Mouse (Mus musculus): ENCODE data around the gene Dcp1a. TPM values are rescaled to one million over a fixed set of nuclear protein-coding genes. Genes with fewer than 3 reads are reported as not detected.

The Dcp1a gene
- polyA plus RNA-seq, 1 experiment: 18.7 TPM

- no peak overlapping the region for H3K27ac ChIP-seq (ENCODE audit: insufficient read depth, low read depth, low read length)
- TF ChIP-seq POLR2A (IDR thresholded peaks at IDR 0.05; ENCODE audit: borderline replicate concordance, low read depth, low read length) (no peak), CTCF (IDR thresholded peaks at IDR 0.05; ENCODE audit: low read depth, low read length) (no peak)
- no peak overlapping the region for H3K4me3 ChIP-seq (ENCODE audit: insufficient read depth, low read length)
- peaks cover 9% of the 10 kb centered on the region for H3K4me1 ChIP-seq (ENCODE audit: control insufficient read depth, insufficient read depth, low read length)
Measured at GRCm38 (mm10) chr14:30570303-30570702, 91.0 kb downstream of the Dcp1a start.

GRCm38 (mm10) chr14:30572253-30572652 is 92.9 kb downstream of the Dcp1a start:
- no peak overlapping the region for H3K27ac ChIP-seq (ENCODE audit: insufficient read depth, low read depth, low read length)
- H3K4me1 ChIP-seq (ENCODE audit: control insufficient read depth, insufficient read depth, low read length): peaks cover 9% of the 10 kb centered on the region
- no peak overlapping the region for H3K4me3 ChIP-seq (ENCODE audit: insufficient read depth, low read length)
- TF ChIP-seq CTCF (IDR thresholded peaks at IDR 0.05; ENCODE audit: low read depth, low read length): no peak
- TF ChIP-seq POLR2A (IDR thresholded peaks at IDR 0.05; ENCODE audit: borderline replicate concordance, low read depth, low read length): no peak

- TF ChIP-seq POLR2A (IDR thresholded peaks at IDR 0.05; ENCODE audit: borderline replicate concordance, low read depth, low read length) (no peak), CTCF (IDR thresholded peaks at IDR 0.05; ENCODE audit: low read depth, low read length) (no peak)
- H3K4me3 ChIP-seq (ENCODE audit: insufficient read depth, low read length): no peak overlapping the region
- no peak overlapping the region for H3K27ac ChIP-seq (ENCODE audit: insufficient read depth, low read depth, low read length)
Measured at GRCm38 (mm10) chr14:30573235-30573634, 93.9 kb downstream of the Dcp1a start.

GRCm38 (mm10) chr14:30573983-30574584 is 94.7 kb downstream of the Dcp1a start:
- no peak overlapping the region for H3K4me3 ChIP-seq (ENCODE audit: insufficient read depth, low read length)
- TF ChIP-seq POLR2A (IDR thresholded peaks at IDR 0.05; ENCODE audit: borderline replicate concordance, low read depth, low read length): no peak
- TF ChIP-seq CTCF (IDR thresholded peaks at IDR 0.05; ENCODE audit: low read depth, low read length): peak; percentile 32
- H3K4me1 ChIP-seq (ENCODE audit: control insufficient read depth, insufficient read depth, low read length): peaks cover 19% of the 10 kb centered on the region
- peak overlapping the region; percentile 47 for H3K27ac ChIP-seq (ENCODE audit: insufficient read depth, low read depth, low read length)

More at GRCm38 (mm10) chr14:30573235-30573634, 93.9 kb downstream of the Dcp1a start:
- peaks cover 13% of the 10 kb centered on the region for H3K4me1 ChIP-seq (ENCODE audit: control insufficient read depth, insufficient read depth, low read length)

- no peak for TF ChIP-seq CTCF (IDR thresholded peaks at IDR 0.05; ENCODE audit: low read depth, low read length)
- TF ChIP-seq POLR2A (IDR thresholded peaks at IDR 0.05; ENCODE audit: borderline replicate concordance, low read depth, low read length): no peak
- peaks cover 28% of the 10 kb centered on the region for H3K4me1 ChIP-seq (ENCODE audit: control insufficient read depth, insufficient read depth, low read length)
- no peak overlapping the region for H3K27ac ChIP-seq (ENCODE audit: insufficient read depth, low read depth, low read length)
- H3K4me3 ChIP-seq (ENCODE audit: insufficient read depth, low read length): no peak overlapping the region
Measured at GRCm38 (mm10) chr14:30575791-30576190, 96.5 kb downstream of the Dcp1a start.

- H3K4me3 ChIP-seq (ENCODE audit: insufficient read depth, low read length): no peak overlapping the region
- no peak overlapping the region for H3K27ac ChIP-seq (ENCODE audit: insufficient read depth, low read depth, low read length)
- TF ChIP-seq POLR2A (IDR thresholded peaks at IDR 0.05; ENCODE audit: borderline replicate concordance, low read depth, low read length): no peak
- no peak for TF ChIP-seq CTCF (IDR thresholded peaks at IDR 0.05; ENCODE audit: low read depth, low read length)
- peaks cover 32% of the 10 kb centered on the region for H3K4me1 ChIP-seq (ENCODE audit: control insufficient read depth, insufficient read depth, low read length)
Measured at GRCm38 (mm10) chr14:30576260-30576659, 96.9 kb downstream of the Dcp1a start.

Other genes starting within 250 kb of the Dcp1a start
- 11.8 and 13.1 TPM in 2 replicates for gene Cacna1d, start 11.9 kb downstream of the Dcp1a start, polyA plus RNA-seq (2012; ENCODE audit: insufficient read depth, insufficient read length, missing spikeins)
- gene Tkt, start 68.8 kb downstream of the Dcp1a start, polyA plus RNA-seq (2012; ENCODE audit: insufficient read depth, insufficient read length, missing spikeins): 305 and 412 TPM in 2 replicates
- 404 TPM in 2 replicates for gene Prkcd, start 146.7 kb downstream of the Dcp1a start, polyA plus RNA-seq (2012; ENCODE audit: insufficient read depth, insufficient read length, missing spikeins)
- 18.4 and 20.5 TPM in 2 replicates for gene Rft1, start 174.8 kb downstream of the Dcp1a start, polyA plus RNA-seq (2012; ENCODE audit: insufficient read depth, insufficient read length, missing spikeins)
- 22.7 and 26.8 TPM in 2 replicates for gene Sfmbt1, start 235.3 kb downstream of the Dcp1a start, polyA plus RNA-seq (2012; ENCODE audit: insufficient read depth, insufficient read length, missing spikeins)

Data from bone marrow macrophage, adult 2 months (primary cell).